Mouse (Mus musculus) liver, postnatal 0 days (tissue): ENCODE results near the gene Slc17a4.

Experiments
- CTCF ChIP-seq: sonication (generic); IDR thresholded peaks from 2 replicates; pipeline ENCODE4 v1.5.1; 2016; ENCODE audit warnings: antibody characterized with exemption, low read depth
- EP300 ChIP-seq: IDR thresholded peaks from 2 replicates; pipeline ENCODE4 v1.6.1; 2016; ENCODE audit warnings: antibody characterized with exemption, low read depth, mild to moderate bottlenecking

DNA sequence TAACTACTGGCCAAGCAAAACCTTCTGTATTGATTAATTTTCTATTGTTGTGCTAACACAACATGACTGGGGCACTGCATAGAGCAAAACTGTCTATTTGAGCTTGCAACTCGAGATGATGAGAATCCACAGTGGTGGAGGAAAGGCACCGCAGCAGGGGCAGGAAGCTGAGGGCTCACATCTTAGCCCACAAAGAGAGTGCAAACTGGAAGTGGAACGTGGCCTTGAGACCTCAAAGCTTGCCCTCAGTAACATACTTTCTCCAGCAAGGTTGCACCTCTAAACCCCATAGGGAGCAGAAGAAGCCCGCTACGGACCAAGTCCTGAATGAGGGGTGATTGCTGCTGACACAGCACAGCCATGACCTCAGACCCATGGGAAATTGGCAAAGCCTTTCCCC is 4.7 kb downstream of the Slc17a4 start:
- TF ChIP-seq CTCF (no peak), EP300 (no peak)
